Mouse (Mus musculus): Measurements from ENCODE around the gene Omt2a. TPM values are rescaled to one million over a fixed set of nuclear protein-coding genes. Genes with fewer than 3 reads are reported as not detected.
"Not testable (repeated sequence)": the region's sequence is repeated elsewhere in the genome, so short reads cannot be mapped to it uniquely, and the experiment has no call there.

Omt2a gene
- polyA plus RNA-seq, 1 experiment from 2014 or later = not detected

DNA sequence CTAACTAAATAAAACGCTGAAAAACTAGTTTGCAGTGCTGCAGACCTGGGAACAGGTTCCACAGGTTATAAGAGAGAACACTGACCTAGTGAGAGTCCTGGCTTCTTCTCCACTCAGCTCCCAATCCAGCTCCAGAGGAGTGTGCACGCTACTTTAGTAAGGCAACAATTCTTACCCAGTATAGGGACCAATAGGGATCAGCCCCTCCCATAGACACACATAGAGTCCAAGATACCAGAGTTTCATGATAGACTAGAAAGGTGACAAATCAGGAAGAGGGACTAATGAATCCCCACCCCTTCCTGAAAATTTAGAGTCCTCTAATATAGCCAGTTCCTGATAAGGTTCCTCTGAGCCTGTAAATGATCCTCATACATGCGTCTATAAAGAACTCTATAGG, 32.4 kb upstream of the Omt2a start:
- Histone ChIP-seq H3K4me2 (replicated peaks; ENCODE audit: low read depth) (no peak overlapping the region), H3K27ac (replicated peaks) (no peak overlapping the region), H3K9me3 (ENCODE audit: control insufficient read depth, low read length) (no peaks in the 10 kb centered on the region), H3K4me1 (replicated peaks; ENCODE audit: control insufficient read depth, insufficient read depth) (no peaks in the 10 kb centered on the region), H3K36me3 (ENCODE audit: control insufficient read depth, insufficient read depth, low read length) (no peaks in the 10 kb centered on the region), H3K27me3 (ENCODE audit: control insufficient read depth, insufficient read depth, low read length) (no peaks in the 10 kb centered on the region), H3K4me3 (ENCODE audit: low read depth, low read length) (no peak overlapping the region), H3K9ac (ENCODE audit: low read length) (no peak overlapping the region)
- TF ChIP-seq EP300 (optimal IDR thresholded peaks at IDR 0.05) = no peak
- TF ChIP-seq CTCF (IDR thresholded peaks at IDR 0.05; ENCODE audit: low read depth) = no peak
- DNase-seq (ENCODE audit: low spot score) (peak; percentile 45), ATAC-seq (ENCODE audit: low FRiP score, low TSS enrichment) (peak; percentile 93)
- WGBS = 43% methylated on average over 3 of the region's 3 CpGs

DNA sequence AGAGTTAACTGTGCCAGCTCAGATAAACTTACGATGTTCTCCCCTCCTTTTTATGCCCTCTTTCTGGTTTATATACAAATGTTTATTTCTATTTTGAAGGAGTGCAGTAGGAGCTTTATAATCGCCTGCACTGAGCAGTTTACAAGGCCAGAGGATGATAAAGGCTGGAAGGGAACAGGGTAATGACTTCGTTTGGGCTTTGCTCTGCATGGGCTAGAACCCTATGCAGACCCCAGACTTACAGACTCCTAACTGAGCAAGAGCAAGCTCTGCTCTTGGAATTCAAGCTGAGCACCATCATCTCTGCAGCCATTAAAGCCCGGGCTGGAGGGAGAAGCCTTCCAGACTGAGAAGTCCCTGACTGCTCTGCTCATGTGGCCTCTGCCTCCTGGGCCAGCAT, 30.6 kb upstream of the Omt2a start:
- H3K4me2 ChIP-seq (replicated peaks; ENCODE audit: low read depth); H3K9me3 ChIP-seq (ENCODE audit: control insufficient read depth, low read length); DNase-seq (ENCODE audit: low spot score); H3K4me1 ChIP-seq (replicated peaks; ENCODE audit: control insufficient read depth, insufficient read depth); H3K36me3 ChIP-seq (ENCODE audit: control insufficient read depth, insufficient read depth, low read length); H3K27me3 ChIP-seq (ENCODE audit: control insufficient read depth, insufficient read depth, low read length); H3K4me3 ChIP-seq (ENCODE audit: low read depth, low read length); ATAC-seq (ENCODE audit: low FRiP score, low TSS enrichment); H3K27ac ChIP-seq (replicated peaks); H3K9ac ChIP-seq (ENCODE audit: low read length): not testable (repeated sequence)
- WGBS = 48% methylated on average over 3 of the region's 4 CpGs

DNA sequence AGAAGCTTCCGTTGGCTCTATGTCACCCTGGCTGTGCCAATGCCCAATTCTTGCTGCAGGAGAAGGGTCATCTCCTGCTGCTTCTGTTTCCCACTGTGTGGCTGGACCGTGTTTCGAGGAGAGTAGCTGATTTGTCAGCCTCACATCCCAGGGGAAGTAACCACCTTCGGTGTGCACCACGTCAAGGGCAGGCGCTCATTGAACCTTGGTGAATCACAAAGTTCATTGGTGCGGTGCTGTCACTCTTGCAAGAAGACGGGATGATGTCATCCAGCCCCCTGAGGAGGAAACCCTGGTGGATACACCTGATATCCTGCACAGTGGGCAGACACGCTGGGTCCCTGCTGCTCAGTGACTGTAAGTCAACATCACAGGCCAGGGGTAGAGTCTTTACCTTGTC, 28.5 kb upstream of the Omt2a start:
- not testable (repeated sequence) for H3K4me2 ChIP-seq (replicated peaks; ENCODE audit: low read depth); DNase-seq (ENCODE audit: low spot score); H3K9ac ChIP-seq (ENCODE audit: low read length); H3K27me3 ChIP-seq (ENCODE audit: control insufficient read depth, insufficient read depth, low read length); H3K4me3 ChIP-seq (ENCODE audit: low read depth, low read length); H3K27ac ChIP-seq (replicated peaks); ATAC-seq (ENCODE audit: low FRiP score, low TSS enrichment); H3K36me3 ChIP-seq (ENCODE audit: control insufficient read depth, insufficient read depth, low read length); H3K9me3 ChIP-seq (ENCODE audit: control insufficient read depth, low read length); H3K4me1 ChIP-seq (replicated peaks; ENCODE audit: control insufficient read depth, insufficient read depth)
- 88% methylated on average over 9 of the region's 9 CpGs for WGBS

DNA sequence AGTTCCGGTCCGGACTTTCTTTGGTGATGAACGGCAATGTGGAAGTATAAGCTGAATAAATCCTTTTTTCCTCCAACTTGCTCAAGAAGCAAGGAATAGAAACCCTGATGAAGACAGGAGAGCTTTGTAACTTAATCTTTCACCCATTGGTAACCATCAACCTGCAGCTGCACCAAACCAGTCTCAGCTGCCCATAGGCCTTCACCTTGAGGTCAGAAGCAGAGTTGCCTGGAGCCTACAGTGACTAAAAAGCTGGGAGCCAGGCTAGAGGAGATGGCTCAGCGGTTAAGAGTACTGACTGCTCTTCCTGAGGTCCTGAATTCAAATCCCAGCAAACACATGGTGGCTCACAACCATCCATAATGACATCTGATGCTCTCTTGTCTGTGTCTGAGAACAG, 27.9 kb upstream of the Omt2a start:
- H3K27ac ChIP-seq (replicated peaks); H3K9ac ChIP-seq (ENCODE audit: low read length); H3K27me3 ChIP-seq (ENCODE audit: control insufficient read depth, insufficient read depth, low read length); DNase-seq (ENCODE audit: low spot score); H3K36me3 ChIP-seq (ENCODE audit: control insufficient read depth, insufficient read depth, low read length); H3K4me1 ChIP-seq (replicated peaks; ENCODE audit: control insufficient read depth, insufficient read depth); H3K9me3 ChIP-seq (ENCODE audit: control insufficient read depth, low read length); H3K4me2 ChIP-seq (replicated peaks; ENCODE audit: low read depth); ATAC-seq (ENCODE audit: low FRiP score, low TSS enrichment); H3K4me3 ChIP-seq (ENCODE audit: low read depth, low read length): not testable (repeated sequence)
- WGBS = 80% methylated on average over 4 of the region's 4 CpGs

DNA sequence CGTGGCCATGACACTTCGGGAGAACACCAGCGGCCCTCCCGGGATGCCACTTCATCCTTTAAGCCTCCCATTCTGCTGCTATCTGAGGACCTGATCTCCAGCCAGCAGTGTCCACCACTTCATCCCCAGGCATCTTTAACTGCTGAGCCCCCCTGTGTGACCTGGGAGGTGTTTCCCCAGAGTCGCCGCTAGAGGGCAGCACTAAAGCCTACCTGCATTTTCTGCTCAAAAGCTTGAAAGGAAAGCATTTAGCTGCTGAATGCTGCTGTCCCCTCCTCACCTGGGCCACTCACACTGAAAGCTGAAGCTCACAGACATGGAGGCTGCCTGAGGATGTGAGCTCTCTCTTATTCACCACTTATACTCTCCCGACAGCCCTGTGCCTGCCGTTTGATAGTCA, 25.7 kb upstream of the Omt2a start:
- not testable (repeated sequence) for H3K9ac ChIP-seq (ENCODE audit: low read length); H3K27me3 ChIP-seq (ENCODE audit: control insufficient read depth, insufficient read depth, low read length); H3K36me3 ChIP-seq (ENCODE audit: control insufficient read depth, insufficient read depth, low read length); H3K4me2 ChIP-seq (replicated peaks; ENCODE audit: low read depth); H3K27ac ChIP-seq (replicated peaks); H3K9me3 ChIP-seq (ENCODE audit: control insufficient read depth, low read length); H3K4me1 ChIP-seq (replicated peaks; ENCODE audit: control insufficient read depth, insufficient read depth); ATAC-seq (ENCODE audit: low FRiP score, low TSS enrichment); H3K4me3 ChIP-seq (ENCODE audit: low read depth, low read length)
- 14% methylated on average over 8 of the region's 8 CpGs for WGBS
- DNase-seq (ENCODE audit: low spot score) = peak; percentile 54
- peak; percentile 83 for TF ChIP-seq CTCF (IDR thresholded peaks at IDR 0.05; ENCODE audit: low read depth)

DNA sequence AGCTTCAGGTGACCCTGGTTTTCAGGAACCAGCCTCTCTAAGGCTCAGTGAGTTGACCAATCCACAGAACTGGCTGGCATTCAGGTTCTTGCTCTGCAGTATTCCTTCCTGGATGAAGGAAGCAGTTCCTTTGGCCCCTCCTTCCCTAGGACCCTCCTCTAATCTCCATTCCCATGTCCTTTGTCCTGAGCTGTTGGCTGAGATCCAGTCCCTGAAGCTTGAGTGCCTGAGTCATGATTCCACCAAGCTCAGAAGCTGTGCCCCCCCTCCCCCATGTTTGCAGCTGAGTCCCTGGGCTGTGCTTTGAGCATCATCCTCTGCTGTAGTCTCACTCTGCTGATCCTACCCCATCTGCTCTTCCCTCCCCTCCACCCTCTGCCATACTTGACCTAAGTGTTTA, 22.5 kb upstream of the Omt2a start:
- H3K27me3 ChIP-seq (ENCODE audit: control insufficient read depth, insufficient read depth, low read length); H3K4me2 ChIP-seq (replicated peaks; ENCODE audit: low read depth); H3K4me1 ChIP-seq (replicated peaks; ENCODE audit: control insufficient read depth, insufficient read depth); H3K36me3 ChIP-seq (ENCODE audit: control insufficient read depth, insufficient read depth, low read length); H3K9me3 ChIP-seq (ENCODE audit: control insufficient read depth, low read length); H3K4me3 ChIP-seq (ENCODE audit: low read depth, low read length); H3K27ac ChIP-seq (replicated peaks); H3K9ac ChIP-seq (ENCODE audit: low read length): not testable (repeated sequence)
- DNase-seq (ENCODE audit: low spot score) (peak; percentile 41), ATAC-seq (ENCODE audit: low FRiP score, low TSS enrichment) (peak; percentile 46; the same call in 1 of the 2 replicates)

DNA sequence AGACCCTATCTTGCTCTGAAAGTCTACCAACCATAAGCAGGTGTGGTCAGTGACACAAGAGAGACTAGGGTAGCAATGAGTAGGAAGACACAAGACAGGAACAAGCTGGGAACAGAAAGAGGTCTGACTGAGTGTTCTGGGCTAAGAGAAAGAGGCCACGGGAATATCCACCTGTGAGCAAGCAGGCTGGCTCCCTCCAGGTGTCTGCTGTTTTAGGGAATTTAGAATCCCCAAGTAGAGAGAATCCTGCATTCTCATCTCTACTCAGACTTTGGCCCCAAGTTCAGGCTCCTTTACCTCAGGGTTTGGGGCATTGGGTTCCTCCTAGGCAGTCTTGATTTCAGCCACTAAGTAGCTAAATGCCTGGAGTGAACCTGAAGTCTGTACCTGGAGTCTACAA, 12.7 kb upstream of the Omt2a start, which contains the start of gene Omt2b:
Omt2b (plus strand) TSS at position 301 of the 400 bp plus-strand sequence.
- H3K9me3 ChIP-seq (ENCODE audit: control insufficient read depth, low read length); ATAC-seq (ENCODE audit: low FRiP score, low TSS enrichment); DNase-seq (ENCODE audit: low spot score); H3K27me3 ChIP-seq (ENCODE audit: control insufficient read depth, insufficient read depth, low read length); H3K27ac ChIP-seq (replicated peaks); H3K9ac ChIP-seq (ENCODE audit: low read length); H3K4me2 ChIP-seq (replicated peaks; ENCODE audit: low read depth); H3K36me3 ChIP-seq (ENCODE audit: control insufficient read depth, insufficient read depth, low read length); H3K4me1 ChIP-seq (replicated peaks; ENCODE audit: control insufficient read depth, insufficient read depth); H3K4me3 ChIP-seq (ENCODE audit: low read depth, low read length): not testable (repeated sequence)
- WGBS = 75% methylated on average over 1 of the region's 1 CpGs
